Mouse (Mus musculus): ENCODE measurements at regions not wholly inside any gene's neighbourhood (a gene's known extent, or its start where the extent isn't known, plus 50 kb on each side); places are given as distances from the start of the nearest gene placed in this dataset.

DNA sequence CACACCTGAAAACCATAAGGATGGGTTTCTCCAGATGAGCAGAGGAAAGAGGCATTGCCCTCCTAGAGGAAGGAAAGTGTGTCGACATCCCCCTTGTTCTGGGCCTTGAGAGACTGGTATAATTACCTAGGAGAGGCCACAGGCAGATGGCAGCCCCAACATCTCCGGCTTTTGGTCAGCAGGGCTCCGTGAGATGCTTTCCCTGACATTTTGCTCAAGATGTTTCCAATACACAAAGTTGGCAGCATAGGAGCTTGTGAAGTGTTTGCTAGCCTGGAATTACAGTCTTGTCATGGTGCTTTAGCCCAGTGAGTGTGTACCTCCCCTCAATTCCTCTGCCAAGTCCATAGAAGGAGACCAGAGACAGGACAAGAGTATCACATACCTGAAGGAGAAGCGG, 299.5 kb downstream of the Pdcd6ip start:
- H3K4me2 ChIP-seq (replicated peaks; ENCODE audit: low read depth, low read length): no peak overlapping the region
- no peak overlapping the region for H3K27ac ChIP-seq (ENCODE audit: low read length)
- no peaks in the 10 kb centered on the region for H3K9me3 ChIP-seq (ENCODE audit: control insufficient read depth, low read depth, low read length)
- H3K9ac ChIP-seq (replicated peaks; ENCODE audit: low read depth, low read length): no peak overlapping the region
- no peak for ATAC-seq (ENCODE audit: insufficient number of reproducible peaks, insufficient read depth, low FRiP score, low read depth)
- WGBS: 73% methylated on average over 4 of the region's 4 CpGs
- no peaks in the 10 kb centered on the region for H3K27me3 ChIP-seq (ENCODE audit: control insufficient read depth, insufficient read depth, low read length)
- H3K4me1 ChIP-seq (ENCODE audit: control insufficient read depth, insufficient read depth, low read length): no peaks in the 10 kb centered on the region
- H3K36me3 ChIP-seq (ENCODE audit: control insufficient read depth, insufficient read depth, low read length): no peaks in the 10 kb centered on the region
- H3K4me3 ChIP-seq (ENCODE audit: low read depth, low read length): no peak overlapping the region

DNA sequence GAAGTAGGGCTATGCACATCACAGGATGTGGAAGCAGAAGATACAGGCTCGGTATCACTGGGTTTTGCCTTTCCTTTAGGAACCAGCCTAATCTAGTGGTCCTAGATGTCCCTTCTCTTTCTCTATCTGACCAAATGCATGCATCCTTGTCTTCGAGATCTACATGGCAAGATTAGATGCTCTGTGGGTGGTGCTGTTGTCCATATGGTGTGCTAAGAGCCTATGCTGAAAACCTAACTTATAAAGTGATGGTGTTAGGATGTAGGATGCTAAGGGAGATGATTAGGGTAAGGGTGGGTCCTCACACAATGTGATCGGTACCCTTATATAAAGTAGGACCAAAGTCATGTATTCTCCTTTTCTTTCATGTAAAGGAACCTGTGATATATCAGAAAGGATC, 313.7 kb downstream of the Pdcd6ip start:
- ATAC-seq (ENCODE audit: insufficient number of reproducible peaks, insufficient read depth, low FRiP score, low read depth): no peak
- Histone ChIP-seq H3K4me3 (ENCODE audit: low read depth, low read length) (no peak overlapping the region), H3K4me2 (replicated peaks; ENCODE audit: low read depth, low read length) (no peak overlapping the region), H3K27me3 (ENCODE audit: control insufficient read depth, insufficient read depth, low read length) (no peaks in the 10 kb centered on the region), H3K9ac (replicated peaks; ENCODE audit: low read depth, low read length) (no peak overlapping the region), H3K9me3 (ENCODE audit: control insufficient read depth, low read depth, low read length) (no peaks in the 10 kb centered on the region), H3K27ac (ENCODE audit: low read length) (no peak overlapping the region), H3K36me3 (ENCODE audit: control insufficient read depth, insufficient read depth, low read length) (no peaks in the 10 kb centered on the region), H3K4me1 (ENCODE audit: control insufficient read depth, insufficient read depth, low read length) (no peaks in the 10 kb centered on the region)
- WGBS: 85% methylated on average over 3 of the region's 3 CpGs

DNA sequence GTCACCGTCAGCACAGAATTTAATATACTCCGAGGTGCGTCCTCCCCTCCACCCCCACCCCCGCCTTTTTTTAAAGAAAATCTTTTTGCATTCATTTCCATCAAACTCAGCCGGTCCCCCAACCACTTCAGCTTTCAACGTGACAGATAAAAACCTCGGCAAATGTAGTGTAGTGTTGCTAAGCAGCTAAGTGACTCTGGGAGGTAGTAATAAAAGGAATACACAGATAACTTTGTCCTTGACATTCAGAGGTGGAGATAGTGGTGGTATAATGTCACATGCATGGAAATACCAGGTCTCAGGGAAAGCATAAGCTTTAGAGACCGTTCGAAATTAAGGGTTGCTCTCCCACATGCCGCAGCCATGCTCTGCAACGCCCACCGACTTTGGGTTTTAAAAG, 320.7 kb downstream of the Pdcd6ip start:
- no peak for ATAC-seq (ENCODE audit: insufficient number of reproducible peaks, insufficient read depth, low FRiP score, low read depth)
- Histone ChIP-seq H3K9ac (replicated peaks; ENCODE audit: low read depth, low read length) (no peak overlapping the region), H3K27ac (ENCODE audit: low read length) (no peak overlapping the region), H3K36me3 (ENCODE audit: control insufficient read depth, insufficient read depth, low read length) (no peaks in the 10 kb centered on the region), H3K9me3 (ENCODE audit: control insufficient read depth, low read depth, low read length) (no peaks in the 10 kb centered on the region), H3K4me2 (replicated peaks; ENCODE audit: low read depth, low read length) (no peak overlapping the region), H3K4me3 (ENCODE audit: low read depth, low read length) (no peak overlapping the region), H3K27me3 (ENCODE audit: control insufficient read depth, insufficient read depth, low read length) (no peaks in the 10 kb centered on the region), H3K4me1 (ENCODE audit: control insufficient read depth, insufficient read depth, low read length) (no peaks in the 10 kb centered on the region)
- 68% methylated on average over 12 of the region's 12 CpGs for WGBS

DNA sequence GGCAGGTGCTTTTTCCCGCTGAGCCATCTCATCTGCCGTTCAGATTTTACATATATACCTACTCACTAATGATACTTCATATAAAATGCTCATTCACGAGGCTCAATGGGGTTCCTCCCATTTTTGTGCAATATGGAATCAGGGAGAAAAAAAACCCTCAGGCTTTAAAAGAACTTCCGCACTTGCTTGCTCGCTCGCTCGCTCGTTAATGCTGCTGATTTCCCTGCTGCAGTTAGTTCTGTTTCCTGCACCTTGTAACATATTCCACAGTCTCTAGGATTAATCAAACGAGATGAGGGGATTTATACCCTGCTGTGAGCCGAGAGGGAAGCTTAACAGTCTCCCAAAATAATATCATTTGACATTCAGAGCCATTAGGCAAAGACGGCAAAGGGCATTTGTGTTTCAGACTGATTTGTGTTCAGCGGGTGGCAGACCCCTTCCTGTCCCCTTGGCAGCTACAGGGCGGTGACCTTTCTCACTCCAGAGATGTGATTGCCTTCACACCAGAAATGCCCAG, 326.4 kb downstream of the Pdcd6ip start:
- H3K4me1 ChIP-seq (ENCODE audit: control insufficient read depth, insufficient read depth, low read length): no peaks in the 10 kb centered on the region
- WGBS: 51% methylated on average over 13 of the region's 13 CpGs
- H3K27me3 ChIP-seq (ENCODE audit: control insufficient read depth, insufficient read depth, low read length): no peaks in the 10 kb centered on the region
- H3K27ac ChIP-seq (ENCODE audit: low read length): no peak overlapping the region
- H3K4me3 ChIP-seq (ENCODE audit: low read depth, low read length): no peak overlapping the region
- H3K4me2 ChIP-seq (replicated peaks; ENCODE audit: low read depth, low read length): no peak overlapping the region
- H3K9ac ChIP-seq (replicated peaks; ENCODE audit: low read depth, low read length): no peak overlapping the region
- H3K9me3 ChIP-seq (ENCODE audit: control insufficient read depth, low read depth, low read length): no peaks in the 10 kb centered on the region
- H3K36me3 ChIP-seq (ENCODE audit: control insufficient read depth, insufficient read depth, low read length): no peaks in the 10 kb centered on the region
- no peak for ATAC-seq (ENCODE audit: insufficient number of reproducible peaks, insufficient read depth, low FRiP score, low read depth)

DNA sequence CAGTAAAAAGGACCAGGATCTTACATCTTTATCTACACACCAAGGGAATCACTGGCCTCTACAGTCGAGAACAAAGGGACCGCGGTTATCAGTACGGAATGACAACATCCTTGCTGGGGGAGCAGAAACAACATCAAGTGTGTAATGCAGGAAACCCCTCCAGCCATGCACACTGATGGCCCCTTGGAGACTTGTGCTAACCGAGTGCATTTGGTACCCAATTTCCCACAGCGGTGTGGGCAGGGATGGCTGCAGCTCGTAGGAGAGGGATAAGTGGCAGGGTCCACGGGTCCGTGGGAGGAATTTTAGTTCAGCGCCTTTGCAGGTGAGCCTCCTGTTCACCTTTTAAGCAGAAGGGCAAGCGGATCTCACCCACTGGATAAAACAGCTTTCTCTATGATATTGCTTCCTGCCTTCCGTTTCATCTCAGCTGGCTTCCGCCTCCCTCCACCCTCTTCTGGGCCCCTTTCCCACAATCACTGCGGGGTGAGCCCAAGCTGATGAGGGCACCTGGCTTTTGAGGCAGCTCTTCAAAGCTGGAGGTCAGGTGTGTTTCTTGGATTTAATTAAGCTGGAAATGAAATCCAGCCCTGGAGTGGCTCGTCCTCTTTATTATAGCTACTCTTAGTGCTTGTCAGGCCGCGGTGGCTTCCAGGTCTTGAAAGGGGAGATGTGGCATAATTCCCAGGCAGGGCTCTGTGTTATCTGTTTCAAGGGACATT, 327.5 kb downstream of the Pdcd6ip start:
- H3K27me3 ChIP-seq (ENCODE audit: control insufficient read depth, insufficient read depth, low read length): no peaks in the 10 kb centered on the region
- H3K4me1 ChIP-seq (ENCODE audit: control insufficient read depth, insufficient read depth, low read length): no peaks in the 10 kb centered on the region
- ATAC-seq (ENCODE audit: insufficient number of reproducible peaks, insufficient read depth, low FRiP score, low read depth): no peak

DNA sequence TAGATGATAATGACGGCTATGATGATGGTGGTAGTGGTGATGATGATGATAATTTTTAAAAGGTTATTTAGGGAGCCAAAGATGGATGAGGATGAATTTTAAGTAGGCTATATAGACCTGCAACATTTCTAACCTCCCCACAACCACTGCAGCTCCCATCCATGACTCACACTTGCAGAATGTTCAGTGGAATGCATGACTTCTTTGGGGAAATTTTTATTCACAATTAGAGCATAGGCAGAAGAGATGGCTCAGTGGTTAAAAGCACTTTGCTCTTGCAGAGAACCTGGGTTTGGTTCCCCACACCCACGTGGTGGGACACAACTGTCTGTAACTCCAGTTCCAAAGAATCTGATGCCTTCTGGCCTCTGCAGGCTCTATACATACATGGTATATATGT, 329.5 kb downstream of the Pdcd6ip start:
- H3K27me3 ChIP-seq (ENCODE audit: control insufficient read depth, insufficient read depth, low read length): no peaks in the 10 kb centered on the region
- H3K4me2 ChIP-seq (replicated peaks; ENCODE audit: low read depth, low read length): no peak overlapping the region
- ATAC-seq (ENCODE audit: insufficient number of reproducible peaks, insufficient read depth, low FRiP score, low read depth): no peak
- no peaks in the 10 kb centered on the region for H3K9me3 ChIP-seq (ENCODE audit: control insufficient read depth, low read depth, low read length)
- no peak overlapping the region for H3K27ac ChIP-seq (ENCODE audit: low read length)
- no peak overlapping the region for H3K4me3 ChIP-seq (ENCODE audit: low read depth, low read length)
- 66% methylated on average over 2 of the region's 2 CpGs for WGBS
- H3K36me3 ChIP-seq (ENCODE audit: control insufficient read depth, insufficient read depth, low read length): no peaks in the 10 kb centered on the region
- no peaks in the 10 kb centered on the region for H3K4me1 ChIP-seq (ENCODE audit: control insufficient read depth, insufficient read depth, low read length)
- H3K9ac ChIP-seq (replicated peaks; ENCODE audit: low read depth, low read length): no peak overlapping the region

More for the DNA sequence above, 327.5 kb downstream of the Pdcd6ip start:
- H3K9ac ChIP-seq (replicated peaks; ENCODE audit: low read depth, low read length): no peak overlapping the region
- H3K4me3 ChIP-seq (ENCODE audit: low read depth, low read length): no peak overlapping the region
- H3K36me3 ChIP-seq (ENCODE audit: control insufficient read depth, insufficient read depth, low read length): no peaks in the 10 kb centered on the region
- 60% methylated on average over 17 of the region's 17 CpGs for WGBS
- no peak overlapping the region for H3K4me2 ChIP-seq (replicated peaks; ENCODE audit: low read depth, low read length)
- no peak overlapping the region for H3K27ac ChIP-seq (ENCODE audit: low read length)
- H3K9me3 ChIP-seq (ENCODE audit: control insufficient read depth, low read depth, low read length): no peaks in the 10 kb centered on the region

DNA sequence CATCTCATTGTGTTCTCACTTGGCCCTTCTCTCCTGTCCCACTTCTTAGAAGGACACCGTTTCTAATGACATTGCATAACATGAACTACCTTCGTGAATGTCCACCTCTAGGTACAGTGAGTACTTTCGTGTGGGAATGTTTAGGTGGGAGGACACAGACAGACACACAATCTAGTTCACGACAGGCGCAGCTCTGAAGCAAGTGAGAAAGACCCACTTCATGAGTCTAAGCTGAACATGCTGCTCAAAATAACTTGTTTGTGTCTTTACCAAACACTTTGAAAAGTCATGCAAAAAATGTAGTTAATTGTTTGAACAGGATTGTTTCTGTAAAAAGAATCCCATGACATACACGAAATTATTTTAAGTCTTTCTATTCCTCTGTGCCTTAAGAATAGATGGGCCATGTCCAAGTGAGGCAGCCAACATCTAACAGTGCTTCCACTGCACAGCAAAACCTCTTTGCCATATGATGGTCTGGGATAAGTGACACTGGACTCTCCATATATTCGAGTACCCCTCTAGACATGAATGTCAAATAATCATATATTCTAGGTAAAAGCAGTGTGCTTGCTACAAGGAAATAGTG, 336.2 kb downstream of the Pdcd6ip start:
- Histone ChIP-seq H3K4me2 (replicated peaks; ENCODE audit: low read depth, low read length) (no peak overlapping the region), H3K36me3 (ENCODE audit: control insufficient read depth, insufficient read depth, low read length) (no peaks in the 10 kb centered on the region), H3K4me3 (ENCODE audit: low read depth, low read length) (no peak overlapping the region), H3K9me3 (ENCODE audit: control insufficient read depth, low read depth, low read length) (no peaks in the 10 kb centered on the region), H3K9ac (replicated peaks; ENCODE audit: low read depth, low read length) (no peak overlapping the region), H3K27ac (ENCODE audit: low read length) (no peak overlapping the region), H3K4me1 (ENCODE audit: control insufficient read depth, insufficient read depth, low read length) (no peaks in the 10 kb centered on the region), H3K27me3 (ENCODE audit: control insufficient read depth, insufficient read depth, low read length) (no peaks in the 10 kb centered on the region)
- ATAC-seq (ENCODE audit: insufficient number of reproducible peaks, insufficient read depth, low FRiP score, low read depth): no peak
- WGBS: 80% methylated on average over 7 of the region's 7 CpGs

DNA sequence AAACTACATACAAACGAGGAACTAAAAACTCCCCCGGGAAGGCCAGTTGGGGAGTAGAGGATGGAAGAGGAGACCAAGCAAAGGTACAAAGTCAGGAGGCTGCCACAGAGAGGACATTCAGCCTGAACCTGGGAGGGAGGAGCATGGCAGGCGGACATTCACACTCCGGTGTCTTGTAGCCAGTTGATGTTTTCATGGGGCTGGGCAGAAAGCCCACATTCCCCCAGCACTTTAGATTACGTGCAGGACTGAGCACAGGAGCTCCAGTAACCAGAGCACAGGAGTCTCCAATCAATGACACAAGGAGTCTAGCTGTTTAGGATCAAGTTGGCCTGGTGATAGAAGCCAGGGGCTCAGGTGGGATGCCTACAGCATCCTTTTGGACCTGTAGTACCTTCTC, 360.1 kb downstream of the Pdcd6ip start:
- no peaks in the 10 kb centered on the region for H3K36me3 ChIP-seq (ENCODE audit: control insufficient read depth, insufficient read depth, low read length)
- no peaks in the 10 kb centered on the region for H3K4me1 ChIP-seq (ENCODE audit: control insufficient read depth, insufficient read depth, low read length)
- H3K4me3 ChIP-seq (ENCODE audit: low read depth, low read length): no peak overlapping the region
- no peak for ATAC-seq (ENCODE audit: insufficient number of reproducible peaks, insufficient read depth, low FRiP score, low read depth)
- no peak overlapping the region for H3K4me2 ChIP-seq (replicated peaks; ENCODE audit: low read depth, low read length)
- no peak overlapping the region for H3K27ac ChIP-seq (ENCODE audit: low read length)
- H3K27me3 ChIP-seq (ENCODE audit: control insufficient read depth, insufficient read depth, low read length): no peaks in the 10 kb centered on the region
- 78% methylated on average over 5 of the region's 5 CpGs for WGBS
- H3K9me3 ChIP-seq (ENCODE audit: control insufficient read depth, low read depth, low read length): no peaks in the 10 kb centered on the region
- no peak overlapping the region for H3K9ac ChIP-seq (replicated peaks; ENCODE audit: low read depth, low read length)

DNA sequence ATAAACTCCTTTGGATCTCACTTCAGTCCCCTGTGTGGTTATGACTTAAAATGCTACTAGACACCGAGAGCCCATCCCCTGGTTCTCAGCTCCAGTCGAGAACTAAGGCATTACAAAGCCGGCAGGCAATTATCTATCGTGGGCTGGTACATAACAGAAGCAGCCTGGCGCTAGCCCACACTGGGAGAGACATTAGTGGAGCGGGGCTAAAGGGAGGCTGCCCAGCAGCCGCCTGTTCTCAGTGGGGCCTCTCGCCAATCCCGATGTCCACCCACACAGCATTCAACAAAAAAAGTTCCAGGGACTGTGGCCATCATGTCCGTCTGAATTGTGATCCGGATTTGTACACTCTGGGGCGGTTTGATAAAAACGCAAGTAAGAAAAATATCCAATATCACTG, 361.5 kb downstream of the Pdcd6ip start:
- ATAC-seq (ENCODE audit: insufficient number of reproducible peaks, insufficient read depth, low FRiP score, low read depth): no peak
- H3K9ac ChIP-seq (replicated peaks; ENCODE audit: low read depth, low read length): no peak overlapping the region
- no peaks in the 10 kb centered on the region for H3K36me3 ChIP-seq (ENCODE audit: control insufficient read depth, insufficient read depth, low read length)
- no peak overlapping the region for H3K27ac ChIP-seq (ENCODE audit: low read length)
- H3K4me1 ChIP-seq (ENCODE audit: control insufficient read depth, insufficient read depth, low read length): no peaks in the 10 kb centered on the region
- no peak overlapping the region for H3K4me3 ChIP-seq (ENCODE audit: low read depth, low read length)
- no peaks in the 10 kb centered on the region for H3K9me3 ChIP-seq (ENCODE audit: control insufficient read depth, low read depth, low read length)
- H3K4me2 ChIP-seq (replicated peaks; ENCODE audit: low read depth, low read length): no peak overlapping the region
- no peaks in the 10 kb centered on the region for H3K27me3 ChIP-seq (ENCODE audit: control insufficient read depth, insufficient read depth, low read length)
- WGBS: 75% methylated on average over 13 of the region's 13 CpGs
